14 mouse cellular contexts compared by ENCODE assay signal in the genomic region with DNA sequence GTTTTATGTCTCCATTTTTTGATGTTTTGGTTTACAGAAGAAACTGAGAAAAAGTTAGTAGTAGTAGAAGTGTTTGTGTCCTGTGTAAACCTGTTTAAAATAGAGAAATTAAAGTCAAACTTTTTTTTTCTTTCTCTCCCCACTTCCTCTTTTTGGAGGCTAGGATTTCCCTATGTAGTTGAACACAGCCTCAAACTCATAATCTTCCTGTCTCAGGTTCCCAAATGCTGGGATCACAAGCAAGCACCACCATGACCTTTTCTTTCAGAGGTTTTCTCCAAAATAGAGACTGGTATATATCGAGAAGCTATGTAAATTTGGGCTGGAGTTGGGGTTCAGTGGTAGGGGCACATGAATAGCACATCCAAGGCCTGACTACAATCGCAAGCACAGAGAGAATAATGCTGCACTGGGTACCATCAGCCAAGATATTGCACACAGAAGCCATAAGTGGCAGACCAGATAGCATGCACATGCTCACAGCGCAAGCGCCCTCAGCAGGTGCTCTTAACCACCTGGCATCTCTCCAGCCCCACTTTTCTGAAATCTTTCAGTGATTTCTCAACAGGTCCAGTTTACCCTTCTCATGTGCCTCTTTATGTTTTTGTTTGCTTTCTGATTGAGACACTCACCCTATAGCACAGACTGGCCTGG. TPM values are rescaled to one million over a fixed set of nuclear protein-coding genes. Genes with fewer than 3 reads are reported as not detected.
DNase-seq lines count a peak whose midpoint lies in the region; ATAC-seq and TF ChIP-seq lines count a peak whose summit lies in the region.
"Had no signal": no experiment of that assay in that cellular context is flagged by ENCODE, and none has a peak within 500 bp of the region (broad histone marks: within the 10 kb centered on the region; RNA-seq: fewer than 3 reads in every experiment).

No protein-coding gene starts in this region.

- TF ChIP-seq CTCF in forebrain, postnatal 0 days (IDR thresholded peaks at IDR 0.05; ENCODE audit: low read depth), result no peak

- peaks cover 4% of the 10 kb centered on the region for H3K4me1 ChIP-seq in forebrain, embryonic 11.5 days (replicated peaks; ENCODE audit: control insufficient read depth, insufficient read depth, low read length)
- no peaks in the 10 kb centered on the region for H3K4me1 ChIP-seq in forebrain, postnatal 0 days (ENCODE audit: insufficient read depth)

- H3K4me3 ChIP-seq in forebrain, embryonic 11.5 days (ENCODE audit: low read depth, low read length), result no peak overlapping the region
- H3K4me3 ChIP-seq in forebrain, postnatal 0 days (ENCODE audit: low read depth, low read length), result no peak overlapping the region
- H3K4me3 ChIP-seq: forebrain, embryonic 12.5 days; lung, embryonic 15.5 days; neural tube, embryonic 12.5 days had no signal

- H3K9me3 ChIP-seq in forebrain, embryonic 11.5 days (ENCODE audit: control insufficient read depth, low read length), result no peaks in the 10 kb centered on the region
- H3K9me3 ChIP-seq in forebrain, postnatal 0 days (ENCODE audit: low read length), result no peaks in the 10 kb centered on the region
- H3K9me3 ChIP-seq: forebrain, embryonic 12.5 days; lung, embryonic 15.5 days; neural tube, embryonic 12.5 days had no signal

- no peak overlapping the region for H3K4me2 ChIP-seq in forebrain, embryonic 11.5 days (ENCODE audit: low read depth, low read length, severe bottlenecking)
- no peak overlapping the region for H3K4me2 ChIP-seq in forebrain, postnatal 0 days (ENCODE audit: low read depth)
- H3K4me2 ChIP-seq: forebrain, embryonic 12.5 days; lung, embryonic 15.5 days; neural tube, embryonic 12.5 days had no signal

- H3K9ac ChIP-seq in forebrain, embryonic 11.5 days (ENCODE audit: low read length), result no peak overlapping the region
- no peak overlapping the region for H3K9ac ChIP-seq in forebrain, postnatal 0 days
- H3K9ac ChIP-seq: forebrain, embryonic 12.5 days; lung, embryonic 15.5 days; neural tube, embryonic 12.5 days had no signal

- no peaks in the 10 kb centered on the region for H3K36me3 ChIP-seq in forebrain, embryonic 11.5 days (ENCODE audit: control insufficient read depth, insufficient read depth, low read length)
- no peaks in the 10 kb centered on the region for H3K36me3 ChIP-seq in forebrain, postnatal 0 days (ENCODE audit: insufficient read depth)
- H3K36me3 ChIP-seq: forebrain, embryonic 12.5 days; lung, embryonic 15.5 days; neural tube, embryonic 12.5 days had no signal

- H3K27me3 ChIP-seq in forebrain, embryonic 11.5 days (ENCODE audit: control insufficient read depth, insufficient read depth, low read length), result no peaks in the 10 kb centered on the region
- H3K27me3 ChIP-seq in forebrain, postnatal 0 days (ENCODE audit: insufficient read depth, low read length), result no peaks in the 10 kb centered on the region
- H3K27me3 ChIP-seq: forebrain, embryonic 12.5 days; lung, embryonic 15.5 days; neural tube, embryonic 12.5 days had no signal

- no peak for ATAC-seq in forebrain, embryonic 11.5 days (replicated peaks; ENCODE audit: low FRiP score)
- no peak for ATAC-seq in forebrain, postnatal 0 days

- WGBS in forebrain, embryonic 11.5 days, result 88% methylated on average over 4 of the region's 4 CpGs
- WGBS in forebrain, postnatal 0 days, result 97% methylated on average over 4 of the region's 4 CpGs

- no peak overlapping the region for H3K27ac ChIP-seq in forebrain, embryonic 11.5 days (ENCODE audit: low read depth, low read length)
- H3K27ac ChIP-seq in forebrain, postnatal 0 days (ENCODE audit: low read depth, low read length), result no peak overlapping the region
- H3K27ac ChIP-seq: forebrain, embryonic 12.5 days; lung, embryonic 15.5 days; neural tube, embryonic 12.5 days had no signal

- peak; percentile 25 for DNase-seq in forebrain, embryonic 11.5 days (ENCODE audit: low spot score)
- DNase-seq in forebrain, postnatal 0 days, result no peak
- peak; percentile 31 for DNase-seq in urinary bladder, postnatal 14 days (ENCODE audit: low spot score)
- no peak for DNase-seq in urinary bladder, postnatal 4 days (ENCODE audit: low spot score in 2 of 2)
- peak; percentile 72 for DNase-seq in lung, postnatal 25 days (ENCODE audit: low spot score)
- DNase-seq in thymus, postnatal 4 days, result peak; percentile 33
- DNase-seq in cerebellum, adult 9-10 months, result no peak
- DNase-seq in ovary, adult 18-20 months (ENCODE audit: low spot score), result no peak
- DNase-seq: embryo, embryonic 11 days; heart, postnatal 4 days; kidney, adult 9 months had no signal

RNA-seq across cellular contexts. Expression of gene Birc3, which starts 4.0 kb away (rescaled TPM):
- 2.2 and 3.2 TPM in 2 replicates for polyA plus RNA-seq in forebrain, embryonic 11.5 days (2014; fragmentation: Nextera tagmentation; extraction: Ambion mirVana)
- 2.5 and 3.6 TPM in 2 replicates for total RNA-seq in forebrain, postnatal 0 days (2014; rRNA removed)
- polyA plus RNA-seq in forebrain, postnatal 0 days (2015; fragmentation: Nextera tagmentation; extraction: Ambion mirVana), result 0.62 and 0.90 TPM in 2 replicates

RNA-seq across cellular contexts. Expression of gene Birc2, which starts 32.1 kb away (rescaled TPM):
- 45.6 and 47.7 TPM in 2 replicates for polyA plus RNA-seq in forebrain, embryonic 11.5 days (2014; fragmentation: Nextera tagmentation; extraction: Ambion mirVana)
- 53.0 and 54.2 TPM in 2 replicates for total RNA-seq in forebrain, postnatal 0 days (2014; rRNA removed)
- 23.8 and 28.8 TPM in 2 replicates for polyA plus RNA-seq in forebrain, postnatal 0 days (2015; fragmentation: Nextera tagmentation; extraction: Ambion mirVana)

Comparison
In these comparisons a context has a peak if more than half of its experiments do, and no peak if none do; other contexts are left out.
1. DNase-seq: peak in forebrain, embryonic 11.5 days (single experiment), urinary bladder, postnatal 14 days (single experiment), lung, postnatal 25 days (single experiment) and thymus, postnatal 4 days (single experiment); none in forebrain, postnatal 0 days (single experiment), urinary bladder, postnatal 4 days (0 of 2), cerebellum, adult 9-10 months (single experiment) and ovary, adult 18-20 months (single experiment).